Mouse (Mus musculus): Measurements from ENCODE around the gene Cep89. TPM values are rescaled to one million over a fixed set of nuclear protein-coding genes. Genes with fewer than 3 reads are reported as not detected.

Cep89 gene
- total RNA-seq (2021) = 10 to 100 TPM; 13.0 to 21.6 TPM

DNA sequence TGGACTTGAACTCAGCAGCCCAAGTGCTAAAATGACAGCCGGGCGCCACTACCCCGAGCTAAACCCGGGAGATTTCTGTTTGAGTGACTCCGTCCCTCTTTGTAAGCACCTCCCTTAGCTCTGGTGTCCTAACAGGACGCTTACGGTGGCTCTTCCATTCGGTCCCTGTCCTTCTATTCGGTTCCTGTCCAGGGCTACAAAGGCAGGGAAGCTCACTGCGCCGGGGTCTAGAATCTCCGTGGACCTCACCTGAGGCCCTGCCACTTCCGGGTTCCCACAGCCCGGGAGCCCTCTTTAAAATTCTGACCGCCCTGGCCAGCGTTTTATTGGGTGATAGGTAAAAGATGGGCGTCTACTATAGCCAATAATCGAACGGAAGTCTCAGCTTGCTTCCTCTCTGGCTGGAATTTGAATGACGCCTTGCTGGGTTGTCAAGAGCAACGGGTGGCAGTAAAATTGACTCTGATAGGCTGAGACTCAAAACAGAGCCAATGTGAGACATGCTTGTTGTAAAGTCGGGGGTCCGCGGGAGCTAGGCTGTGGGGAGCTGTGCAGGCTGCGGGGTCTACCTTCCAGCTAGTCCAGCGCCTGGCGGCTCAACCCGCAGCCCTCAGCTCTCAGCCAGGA, at the start of gene Cep89, which contains the start of gene Faap24:
TSS of gene Cep89 (plus strand) at position 494 of the 627 bp plus-strand sequence.
TSS of gene Faap24 (minus strand) at position 295 of the 627 bp plus-strand sequence.
- intact Hi-C loops (cut with DNase I) = no loop called here
- DNase-seq (ENCODE audit: low spot score in 2 of 2) = peak; percentile 95 to 98

DNA sequence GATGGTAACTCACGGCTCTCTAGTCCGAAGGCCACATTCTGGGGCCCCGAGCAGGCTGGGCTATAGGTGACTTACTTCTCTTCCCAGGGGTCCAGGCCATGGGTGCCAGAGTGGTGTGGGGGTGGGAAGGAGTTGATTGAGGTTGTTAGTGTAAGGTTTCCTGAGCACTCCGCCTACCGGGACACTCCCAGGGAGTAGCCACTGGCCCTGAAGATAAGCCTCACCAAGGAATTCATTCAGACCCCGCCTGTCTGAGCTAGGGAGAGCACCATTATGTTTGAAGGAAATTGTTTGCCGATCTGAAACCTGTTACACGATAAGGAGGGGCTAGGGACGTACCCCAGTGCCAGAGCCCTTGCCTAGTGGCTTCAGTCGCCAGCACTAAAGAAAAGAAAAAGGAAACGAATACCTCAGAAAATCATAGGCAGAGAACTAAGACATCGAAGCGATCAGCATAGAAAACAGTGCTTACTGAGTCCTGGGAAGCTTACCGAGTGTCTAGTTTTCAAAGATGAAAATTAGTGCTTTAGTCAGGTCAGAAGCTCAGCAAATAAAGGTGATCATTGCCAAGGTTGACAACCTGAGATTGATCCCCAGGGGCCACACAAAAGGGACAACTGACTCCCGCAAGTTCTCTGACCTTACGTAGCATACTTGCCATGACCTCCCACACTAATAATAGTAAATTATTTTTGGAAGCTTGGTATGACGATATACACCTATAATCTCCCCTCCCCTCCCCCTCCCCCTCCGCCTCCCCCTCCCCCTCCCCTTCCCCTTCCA, 48.7 kb upstream of the Cep89 start:
- DNase-seq (ENCODE audit: low spot score in 2 of 2) = no peak
- intact Hi-C loops (cut with DNase I) = no loop called here

DNA sequence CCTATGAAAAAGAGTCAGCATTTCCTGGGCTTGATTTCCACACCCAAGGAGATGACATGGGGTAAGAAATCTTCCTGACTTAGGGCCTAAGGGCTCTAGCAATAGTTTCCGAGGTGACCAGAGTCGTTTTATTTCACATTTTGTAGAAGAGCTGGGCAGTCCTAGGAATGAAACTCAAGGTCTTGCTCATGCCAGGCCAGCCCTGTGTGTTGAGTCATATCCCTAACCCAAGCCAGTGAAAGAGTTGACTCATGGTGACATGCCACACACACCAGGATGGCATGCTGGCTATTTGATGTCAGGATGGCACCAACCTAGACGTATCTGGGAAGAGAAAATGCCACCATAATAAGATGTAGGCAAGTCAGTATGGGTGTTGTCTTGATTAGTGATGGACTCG, 47.8 kb upstream of the Cep89 start:
- DNase-seq (ENCODE audit: low spot score in 2 of 2) = no peak
- intact Hi-C loops (cut with DNase I) = no loop called here

DNA sequence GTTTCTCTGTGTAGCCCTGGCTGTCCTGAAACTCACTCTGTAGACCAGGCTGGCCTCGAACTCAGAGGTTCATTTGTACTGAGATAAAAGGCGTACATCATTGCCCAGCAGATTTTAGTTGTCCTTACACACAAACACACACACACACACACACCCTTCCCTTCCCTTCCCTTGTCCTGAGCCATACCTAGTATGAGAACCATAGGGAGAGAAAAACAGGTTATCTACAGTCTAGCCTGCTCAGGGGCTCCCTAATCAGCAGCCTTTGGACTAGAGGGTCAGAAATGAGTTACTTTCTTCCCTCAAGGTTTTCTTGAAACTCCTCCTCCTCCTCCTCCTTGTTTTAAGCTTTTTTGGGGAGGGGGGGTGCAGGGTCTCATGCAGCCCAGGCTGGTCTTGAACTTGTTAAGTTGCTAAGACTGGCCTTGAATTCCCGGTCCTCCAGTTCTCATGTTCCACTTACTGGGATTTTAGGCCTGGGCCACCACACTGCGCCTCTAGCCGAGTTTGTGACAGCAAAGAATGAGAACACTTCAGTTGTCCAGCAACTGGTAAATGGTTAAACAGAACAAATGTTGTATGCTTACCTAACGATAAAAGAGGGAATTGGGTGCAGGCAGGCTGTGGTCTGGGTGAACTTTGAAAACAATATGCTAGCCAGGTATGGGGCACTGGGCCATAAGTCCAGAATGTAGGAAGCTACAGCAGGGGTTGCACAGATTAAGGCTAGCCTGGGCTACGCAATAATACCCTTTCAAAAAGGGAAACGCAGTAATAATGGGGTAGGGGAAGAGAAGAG, 46.8 kb upstream of the Cep89 start:
- DNase-seq (ENCODE audit: low spot score in 2 of 2) = no peak
- intact Hi-C loops (cut with DNase I) = no loop called here

DNA sequence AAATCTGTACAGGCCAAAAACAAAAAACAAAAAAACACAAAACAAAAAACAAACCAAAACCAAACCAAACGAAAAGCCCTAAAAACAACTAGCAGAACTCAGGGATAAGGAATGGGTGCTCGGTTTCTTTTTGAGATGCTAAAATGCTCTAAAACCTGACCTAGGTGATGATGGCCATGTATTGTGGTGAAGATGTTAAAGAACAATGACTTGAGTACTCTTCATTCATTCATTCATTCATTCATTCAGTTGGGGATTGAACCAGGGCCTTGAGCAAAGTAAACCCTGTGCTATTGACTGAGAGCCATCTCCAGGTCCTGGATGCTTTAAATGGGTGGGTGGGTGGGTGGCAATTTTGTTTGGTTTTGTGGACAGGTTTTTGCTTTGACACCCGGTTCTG, 45.7 kb upstream of the Cep89 start:
- DNase-seq (ENCODE audit: low spot score in 2 of 2) = no peak
- intact Hi-C loops (cut with DNase I) = no loop called here

DNA sequence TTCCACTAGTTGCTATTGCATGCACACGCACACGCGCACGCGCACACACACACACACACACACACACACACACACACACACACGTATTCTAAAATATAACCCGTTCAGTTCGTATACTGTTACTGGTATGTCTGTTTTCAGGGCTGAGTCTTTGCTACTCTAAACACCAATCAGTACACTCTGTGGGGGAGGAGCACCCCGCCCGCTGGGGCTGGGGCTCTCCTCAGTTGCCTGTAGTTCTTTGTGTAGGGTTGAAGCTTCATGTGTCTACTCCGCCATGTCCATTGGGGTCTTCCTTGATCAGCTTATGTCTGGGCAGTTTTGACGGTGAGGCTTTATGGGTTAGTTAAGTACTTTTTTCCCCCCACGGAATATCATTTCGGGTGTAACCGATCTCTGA, 43.5 kb upstream of the Cep89 start:
- intact Hi-C loops (cut with DNase I) = no loop called here
- no peak for DNase-seq (ENCODE audit: low spot score in 2 of 2)

DNA sequence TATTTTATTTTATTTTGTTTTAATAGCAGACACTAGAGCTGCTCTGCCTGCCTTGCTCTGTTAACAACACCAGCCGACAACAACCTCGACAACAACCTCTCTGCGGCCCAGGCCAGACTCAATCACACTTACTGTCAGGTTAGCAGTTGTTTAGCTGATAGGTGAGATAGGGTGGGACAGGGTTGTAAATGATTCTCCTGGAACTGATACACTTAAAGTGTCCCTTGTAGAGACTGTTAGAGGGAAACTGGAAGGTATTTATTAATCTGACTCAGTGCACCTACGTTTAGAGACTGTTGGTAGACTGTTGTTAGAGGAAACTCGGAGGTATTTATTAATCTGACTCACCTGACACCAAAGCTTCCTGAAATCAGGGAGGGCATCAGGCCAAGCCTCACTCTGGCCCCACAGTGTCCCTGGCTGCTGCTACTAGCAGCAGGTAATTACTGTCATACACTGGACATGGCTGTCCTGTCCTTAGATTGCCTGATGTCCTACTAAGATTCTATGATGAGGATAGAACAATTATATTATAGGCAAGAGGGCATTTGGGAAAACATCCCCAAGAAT, 41.4 kb upstream of the Cep89 start:
- intact Hi-C loops (cut with DNase I) = no loop called here
- DNase-seq (ENCODE audit: low spot score in 2 of 2) = no peak

DNA sequence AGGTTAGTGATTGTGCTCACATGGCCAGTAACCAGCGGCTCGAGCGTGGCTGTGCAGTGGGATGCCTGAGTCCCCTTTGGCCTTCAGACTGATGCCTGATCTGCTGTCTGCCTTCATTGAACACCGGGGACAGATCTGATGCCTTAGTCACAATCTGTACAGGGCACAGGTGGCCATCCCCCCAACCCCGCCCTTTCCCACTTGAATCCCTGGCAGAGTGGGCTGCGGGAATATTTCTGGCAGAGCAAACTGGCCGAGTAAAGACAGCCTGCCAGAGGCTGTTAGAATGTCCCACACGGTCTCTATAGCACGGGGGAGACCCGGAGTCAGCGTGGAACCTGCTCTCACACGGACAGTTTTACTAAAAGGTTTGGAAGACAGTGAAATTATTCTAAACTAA, 39.2 kb upstream of the Cep89 start:
- intact Hi-C loops (cut with DNase I) = no loop called here
- no peak for DNase-seq (ENCODE audit: low spot score in 2 of 2)

DNA sequence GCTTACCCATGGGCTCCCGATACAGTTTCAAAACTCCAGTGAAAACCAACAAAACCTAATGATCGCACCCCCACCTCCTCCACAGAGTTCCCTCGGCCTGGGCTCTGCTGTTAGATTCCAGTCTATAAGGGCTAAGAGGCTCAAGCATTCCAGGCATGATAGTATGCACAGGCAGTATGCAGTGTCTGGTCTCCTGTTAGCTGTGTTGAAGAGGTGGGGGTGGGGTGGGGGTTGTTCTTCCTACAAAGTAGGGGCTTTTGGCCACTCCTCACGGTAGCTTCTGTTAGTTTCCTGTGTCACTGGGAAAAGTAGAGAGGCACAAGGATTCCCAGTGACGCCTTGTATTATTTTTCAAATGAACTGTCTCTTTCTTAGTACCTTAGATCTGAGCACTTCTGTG, 34.6 kb upstream of the Cep89 start:
- DNase-seq (ENCODE audit: low spot score in 2 of 2) = no peak

DNA sequence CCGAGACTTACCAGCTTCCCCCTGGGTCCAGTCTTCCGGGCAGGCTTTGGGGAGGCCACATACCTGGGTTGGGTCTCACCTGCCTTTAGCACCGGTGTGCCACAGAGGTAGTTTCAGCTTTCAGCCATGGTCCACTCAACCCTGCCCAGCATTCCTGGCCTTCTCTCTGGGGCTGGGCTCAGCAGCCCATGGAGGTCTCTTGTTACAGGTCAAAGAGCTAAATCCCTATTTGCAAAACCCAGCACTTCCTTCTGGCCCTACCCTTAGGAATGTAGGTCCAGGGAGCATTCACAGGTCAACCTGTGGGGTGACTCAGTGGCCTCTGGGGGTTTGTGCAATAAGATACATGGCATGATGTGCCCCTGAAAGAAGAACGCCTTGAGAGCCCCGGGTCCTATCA, 34.0 kb upstream of the Cep89 start:
- intact Hi-C loops (cut with DNase I) = no loop called here
- DNase-seq (ENCODE audit: low spot score in 2 of 2) = no peak

More for the DNA sequence above, 34.6 kb upstream of the Cep89 start:
- intact Hi-C loops (cut with DNase I) = no loop called here

DNA sequence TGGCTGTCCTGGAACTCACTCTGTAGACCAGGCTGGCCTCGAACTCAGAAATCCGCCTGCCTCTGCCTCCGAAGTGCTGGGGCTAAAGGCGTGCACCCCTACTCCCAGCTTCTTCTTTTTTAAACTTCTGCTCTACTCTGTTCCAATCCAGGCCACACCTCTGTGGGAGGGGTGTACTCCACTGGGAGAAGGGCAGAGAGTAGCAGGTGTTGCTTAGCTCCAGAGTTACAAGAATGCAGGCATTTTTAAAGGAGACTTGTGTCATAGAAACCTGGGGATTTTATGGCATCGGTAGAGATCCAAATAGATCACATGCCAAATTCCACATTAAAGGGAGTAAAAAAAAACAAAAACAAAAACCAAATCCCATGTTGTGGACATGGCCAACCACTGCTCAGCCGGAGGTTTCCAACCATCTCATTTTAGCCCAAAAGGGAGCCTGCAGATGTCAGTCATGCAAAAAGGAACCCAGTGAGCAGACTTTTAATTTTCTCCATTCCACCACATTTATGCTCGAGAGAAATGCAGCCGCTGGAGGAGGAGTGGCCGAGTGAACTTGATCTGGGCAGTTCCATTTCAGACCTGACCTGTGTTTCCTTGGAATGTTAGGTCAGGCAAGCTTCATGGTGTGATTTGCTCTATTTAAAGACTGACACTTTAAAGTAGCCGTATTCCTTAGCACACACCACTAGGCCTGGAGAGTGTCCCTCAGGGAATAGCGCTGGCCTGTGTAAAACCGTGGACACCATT, 31.5 kb upstream of the Cep89 start:
- intact Hi-C loops (cut with DNase I) = no loop called here
- no peak for DNase-seq (ENCODE audit: low spot score in 2 of 2)

DNA sequence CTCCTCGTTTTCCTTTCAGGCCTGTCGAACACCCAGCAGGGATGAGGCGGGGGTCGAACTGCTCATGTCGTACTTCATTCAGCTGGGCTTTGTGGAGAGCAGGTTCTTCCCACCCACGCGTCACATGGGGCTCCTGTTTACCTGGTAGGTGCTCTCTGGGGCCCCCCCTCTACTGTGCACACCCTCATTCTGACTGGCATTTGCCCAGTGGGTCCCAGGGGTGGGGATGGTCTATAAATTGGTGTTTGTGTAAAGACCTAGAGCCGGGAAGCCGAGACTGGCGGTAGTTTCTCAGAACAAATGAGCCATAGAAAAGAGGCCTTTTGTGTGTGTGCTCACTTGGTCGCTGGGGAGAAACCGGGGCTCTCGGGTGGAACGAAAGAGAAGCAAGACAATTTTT, 25.7 kb upstream of the Cep89 start:
- intact Hi-C loops (cut with DNase I) = no loop called here
- no peak for DNase-seq (ENCODE audit: low spot score in 2 of 2)

DNA sequence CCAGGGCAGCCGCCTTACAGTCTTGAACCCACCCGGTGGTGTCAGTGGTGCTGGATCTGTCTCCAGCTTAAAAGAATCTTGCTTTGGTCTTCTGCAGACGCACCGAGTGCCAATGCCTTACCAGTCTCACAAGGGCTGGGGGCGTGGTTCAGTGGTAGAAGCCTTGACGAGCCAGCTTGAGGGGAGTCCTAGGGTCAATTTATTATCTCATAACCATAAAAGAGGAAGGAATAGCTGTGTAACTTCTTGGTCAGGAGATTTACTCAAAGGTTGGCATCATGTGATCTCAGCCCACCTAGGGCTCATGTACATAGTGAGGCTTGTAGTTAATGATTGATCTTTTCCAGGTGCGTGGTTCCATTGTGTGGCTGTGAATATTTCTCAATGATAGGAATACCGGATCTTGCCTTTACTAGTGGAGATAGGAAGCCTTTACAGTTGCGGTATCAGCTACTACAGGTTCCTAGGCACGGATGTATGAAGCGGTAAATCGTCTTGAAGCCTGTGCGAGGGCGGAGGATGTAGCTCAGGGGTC, 24.3 kb upstream of the Cep89 start:
- no peak for DNase-seq (ENCODE audit: low spot score in 2 of 2)
- intact Hi-C loops (cut with DNase I) = no loop called here

DNA sequence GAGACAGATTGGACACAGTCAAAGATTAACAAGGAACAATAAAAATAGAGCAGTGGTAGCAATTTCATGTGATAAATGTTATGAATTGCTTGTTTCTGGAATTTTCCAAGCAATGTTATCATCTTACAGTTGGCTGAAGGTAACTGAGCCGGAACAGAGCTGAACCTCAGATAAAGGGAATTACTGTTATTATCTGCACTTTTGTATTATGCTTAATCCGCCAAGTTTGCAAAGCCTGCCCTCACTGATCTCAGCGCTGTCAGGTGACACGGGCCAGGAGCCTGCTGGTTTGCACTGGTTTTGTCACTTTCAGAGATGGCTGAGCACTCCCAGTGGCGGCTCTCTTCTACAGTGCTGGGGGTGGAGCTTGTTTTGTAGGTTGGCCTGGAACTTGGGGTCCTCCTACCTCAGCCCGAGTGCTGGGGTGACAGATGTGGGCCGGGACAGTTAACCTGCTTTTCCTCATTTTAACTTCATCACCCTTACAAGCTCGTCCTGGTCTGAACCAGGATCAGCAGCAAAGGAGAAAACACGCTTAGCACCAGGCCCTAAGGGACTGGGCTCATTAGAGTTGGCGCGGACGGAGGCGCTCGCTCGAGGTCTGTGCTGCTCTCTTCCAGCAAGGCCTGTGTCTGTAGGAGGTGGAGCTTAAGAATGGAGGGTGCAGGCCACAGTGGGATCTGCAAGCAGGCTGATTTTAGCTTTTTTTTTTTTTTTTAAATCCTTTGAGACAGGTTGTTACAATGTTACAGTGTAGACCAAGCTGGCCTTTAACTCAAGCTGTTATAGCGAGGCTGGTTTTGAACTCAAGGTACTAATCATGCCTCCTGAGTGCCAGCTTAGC, 23.5 kb upstream of the Cep89 start:
- intact Hi-C loops (cut with DNase I) = no loop called here

DNA sequence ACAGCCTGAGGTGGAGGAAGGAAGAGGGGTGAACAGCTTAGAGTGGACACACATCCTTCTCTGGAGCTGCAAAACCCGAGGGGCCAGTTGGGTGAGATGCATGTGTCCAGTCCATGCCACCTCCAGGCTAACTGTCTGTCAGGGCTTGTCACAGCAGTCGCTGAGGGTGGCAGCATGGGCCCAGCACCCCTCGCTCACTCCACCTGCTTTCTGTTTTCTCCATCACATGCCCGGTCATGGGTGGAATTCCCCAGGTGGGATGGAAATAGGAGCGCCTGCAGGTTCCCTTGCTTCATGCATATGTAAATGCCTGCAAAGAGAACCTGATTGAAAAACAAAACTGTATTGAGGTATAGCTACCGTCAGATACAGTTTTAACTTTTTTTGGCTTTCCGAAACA, 22.6 kb upstream of the Cep89 start:
- intact Hi-C loops (cut with DNase I) = no loop called here
- DNase-seq (ENCODE audit: low spot score in 2 of 2) = no peak

More for the DNA sequence above, 23.5 kb upstream of the Cep89 start:
- DNase-seq (ENCODE audit: low spot score in 2 of 2) = no peak

DNA sequence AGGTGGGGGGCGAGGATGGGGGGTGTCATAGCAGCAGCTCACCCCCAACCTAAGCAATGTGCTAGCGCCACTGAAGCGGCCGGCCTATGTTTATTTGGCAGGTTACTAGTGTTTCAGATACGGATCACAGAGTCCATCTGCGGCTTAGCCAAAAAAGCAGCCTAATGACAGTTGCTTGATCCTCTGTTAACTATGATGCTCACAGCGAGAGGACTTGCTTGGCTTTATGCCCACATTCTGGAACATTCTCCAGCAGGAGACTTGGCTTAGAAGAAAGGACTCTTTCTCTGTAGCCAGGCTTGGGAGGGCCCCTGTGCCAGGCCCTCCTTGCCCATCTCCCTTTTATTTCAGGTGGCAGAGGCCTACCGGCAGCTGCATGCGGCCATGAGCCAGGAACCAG, 20.2 kb upstream of the Cep89 start:
- intact Hi-C loops (cut with DNase I) = no loop called here
- DNase-seq (ENCODE audit: low spot score in 2 of 2) = no peak

DNA sequence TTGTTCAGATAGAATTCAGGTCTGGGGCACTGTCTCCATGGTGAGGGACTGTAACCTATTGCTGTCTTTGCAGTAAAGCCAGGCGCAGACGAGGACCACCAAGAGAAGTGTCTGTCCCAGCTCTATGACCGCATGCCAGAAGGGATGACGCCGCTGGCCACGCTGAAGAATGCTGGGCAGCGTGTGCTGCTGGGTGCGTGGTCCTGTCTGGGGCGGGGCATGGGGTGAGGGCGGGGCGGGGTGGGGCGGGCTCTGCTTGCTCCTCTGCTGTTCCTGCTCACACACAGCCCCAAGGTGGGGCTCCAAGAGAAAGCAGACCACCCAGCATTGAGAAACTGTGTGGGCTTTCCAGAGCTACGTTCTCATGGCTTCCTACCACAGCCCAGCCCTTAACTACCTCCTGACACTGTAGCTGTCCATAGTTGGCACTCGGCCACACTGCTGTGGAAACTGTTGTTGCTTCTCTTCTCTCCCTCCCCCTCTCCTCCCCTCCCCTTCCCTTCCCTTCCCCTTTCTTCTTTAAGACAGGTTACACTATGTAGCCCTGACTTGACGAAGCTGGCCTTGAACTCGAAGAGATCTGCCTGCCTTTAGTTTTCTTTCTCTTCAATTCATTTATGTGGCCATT, 17.2 kb upstream of the Cep89 start:
- intact Hi-C loops (cut with DNase I) = no loop called here
- DNase-seq (ENCODE audit: low spot score in 2 of 2) = no peak

DNA sequence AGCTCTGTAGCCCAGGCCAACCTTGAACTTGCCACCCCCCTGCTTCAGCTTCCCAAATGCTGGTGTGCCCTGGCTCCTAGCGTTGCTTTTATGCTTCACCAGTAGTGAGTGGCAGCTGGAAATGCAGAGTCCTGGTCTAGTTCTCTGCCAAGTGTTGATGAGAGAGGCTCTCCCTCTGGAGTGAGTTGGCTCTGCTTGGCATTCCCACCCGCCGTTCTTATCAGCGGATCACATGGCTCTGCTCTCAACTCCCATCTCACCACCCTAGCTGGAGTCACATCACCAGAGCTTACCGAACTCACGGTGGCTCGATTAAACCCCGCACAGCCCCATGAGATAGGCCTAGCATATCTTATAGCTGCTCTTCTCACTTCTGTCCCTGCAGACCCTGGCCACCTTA, 16.5 kb upstream of the Cep89 start:
- no peak for DNase-seq (ENCODE audit: low spot score in 2 of 2)
- intact Hi-C loops (cut with DNase I) = no loop called here
